ENCODE assay signal across 10 mouse cellular contexts in the genomic region with DNA sequence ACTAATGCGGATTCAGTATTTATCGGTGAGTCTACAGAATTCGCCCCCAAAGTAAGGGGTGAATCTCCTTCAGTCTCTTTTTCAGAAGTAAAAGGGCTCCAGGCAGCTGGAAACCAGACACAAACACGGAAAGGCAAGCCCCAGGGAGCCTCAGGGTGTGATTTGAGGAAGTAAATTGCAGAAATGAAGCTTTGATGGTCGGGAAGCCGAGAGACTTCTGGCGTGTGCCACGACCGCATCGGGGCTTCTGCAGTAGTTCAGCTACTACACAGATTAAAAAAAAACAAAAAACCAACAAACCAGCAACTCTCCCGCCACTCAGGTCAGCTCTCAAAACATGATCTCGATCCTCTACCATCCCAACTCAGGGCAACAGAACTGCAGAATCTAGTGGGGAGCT. TPM values are rescaled to one million over a fixed set of nuclear protein-coding genes. Genes with fewer than 3 reads are reported as not detected.
DNase-seq lines count a peak whose midpoint lies in the region; ATAC-seq and TF ChIP-seq lines count a peak whose summit lies in the region.
"Had no signal": no experiment of that assay in that cellular context is flagged by ENCODE, and none has a peak within 500 bp of the region (broad histone marks: within the 10 kb centered on the region; RNA-seq: fewer than 3 reads in every experiment).

No protein-coding gene starts in this region.

- H3K27ac ChIP-seq in lung, postnatal 0 days (ENCODE audit: low read length) = no peak overlapping the region
- H3K27ac ChIP-seq: midbrain, embryonic 10.5 days had no signal

- TF ChIP-seq CTCF in lung, postnatal 0 days (IDR thresholded peaks at IDR 0.05) = no peak

- no peak for TF ChIP-seq EP300 in lung, postnatal 0 days (IDR thresholded peaks at IDR 0.05)

- H3K36me3 ChIP-seq in lung, postnatal 0 days (ENCODE audit: insufficient read depth, low read length) = no peaks in the 10 kb centered on the region
- H3K36me3 ChIP-seq: midbrain, embryonic 10.5 days had no signal

- no peaks in the 10 kb centered on the region for H3K4me1 ChIP-seq in lung, postnatal 0 days (ENCODE audit: insufficient read depth, low read depth, low read length)
- H3K4me1 ChIP-seq: midbrain, embryonic 10.5 days had no signal

- ATAC-seq in lung, postnatal 0 days = no peak

- H3K9me3 ChIP-seq in lung, postnatal 0 days (ENCODE audit: low read length) = no peaks in the 10 kb centered on the region
- H3K9me3 ChIP-seq: midbrain, embryonic 10.5 days had no signal

- H3K9ac ChIP-seq in lung, postnatal 0 days (replicated peaks; ENCODE audit: low read depth) = no peak overlapping the region

- H3K4me3 ChIP-seq in lung, postnatal 0 days (ENCODE audit: low read depth, low read length) = no peak overlapping the region
- H3K4me3 ChIP-seq: midbrain, embryonic 10.5 days had no signal

- WGBS in lung, postnatal 0 days = 65% methylated on average over 12 of the region's 12 CpGs

- no peak overlapping the region for H3K4me2 ChIP-seq in lung, postnatal 0 days (replicated peaks; ENCODE audit: low read depth, low read length)

- no peaks in the 10 kb centered on the region for H3K27me3 ChIP-seq in lung, postnatal 0 days (replicated peaks; ENCODE audit: insufficient read depth, low read length)

- peak; percentile 43 for DNase-seq in layer of hippocampus, adult 11-12 months (ENCODE audit: low spot score)
- DNase-seq in layer of hippocampus, postnatal 14 days (ENCODE audit: low spot score in 2 of 2) = no peak
- peak; percentile 53 for DNase-seq in T-cell, adult 2 months (ENCODE audit: low spot score)
- peak; percentile 26 for DNase-seq in lung, postnatal 0 days (ENCODE audit: low spot score)
- DNase-seq in spleen, postnatal 14 days (ENCODE audit: low spot score in 2 of 2) = peak; percentile 17 to 38
- no peak for DNase-seq in cerebellum, postnatal 25 days
- DNase-seq in ovary, postnatal 10 days (ENCODE audit: low spot score) = no peak

RNA-seq across cellular contexts. Expression of a gene that starts 37.2 kb away (rescaled TPM):
- total RNA-seq in layer of hippocampus, postnatal 14 days (2021) = 1 to 10 TPM; 6.2 to 6.8 TPM
- polyA plus RNA-seq in lung, postnatal 0 days (2015; fragmentation: Nextera tagmentation; extraction: Ambion mirVana) = 0.24 and 0.31 TPM in 2 replicates

RNA-seq across cellular contexts. Expression of a gene that starts 40.8 kb away (rescaled TPM):
- total RNA-seq in layer of hippocampus, postnatal 14 days (2021) = not detected
- polyA plus RNA-seq in lung, postnatal 0 days (2015; fragmentation: Nextera tagmentation; extraction: Ambion mirVana) = not detected in 2 replicates
- total RNA-seq: gastrocnemius, adult 18-20 months; left cerebral cortex, postnatal 25 days had no signal
- polyA plus RNA-seq: midbrain, embryonic 10.5 days had no signal

RNA-seq across cellular contexts. Expression of a gene that starts 56.0 kb away (rescaled TPM):
- not detected for total RNA-seq in layer of hippocampus, postnatal 14 days (2021)
- polyA plus RNA-seq in lung, postnatal 0 days (2015; fragmentation: Nextera tagmentation; extraction: Ambion mirVana) = not detected in 2 replicates
- total RNA-seq: gastrocnemius, adult 18-20 months; left cerebral cortex, postnatal 25 days had no signal
- polyA plus RNA-seq: midbrain, embryonic 10.5 days had no signal

Comparison
In these comparisons a context has a peak if more than half of its experiments do, and no peak if none do; other contexts are left out.
1. DNase-seq: peak in layer of hippocampus, adult 11-12 months (single experiment), T-cell, adult 2 months (single experiment), lung, postnatal 0 days (single experiment) and spleen, postnatal 14 days (2 of 2); none in layer of hippocampus, postnatal 14 days (0 of 2), cerebellum, postnatal 25 days (0 of 2) and ovary, postnatal 10 days (single experiment).